Mouse (Mus musculus): ENCODE measurements around the gene Rtkn2. TPM values are rescaled to one million over a fixed set of nuclear protein-coding genes. Genes with fewer than 3 reads are reported as not detected.
"Not testable (repeated sequence)": the region's sequence is repeated elsewhere in the genome, so short reads cannot be mapped to it uniquely, and the experiment has no call there.

The Rtkn2 gene
- polyA plus RNA-seq, 1 experiment from 2014 or later = 16.0 TPM

GRCm38 (mm10) chr10:68072626-68073025, 93.3 kb downstream of the Rtkn2 start:
- DNase-seq (ENCODE audit: low spot score) = no peak

DNA sequence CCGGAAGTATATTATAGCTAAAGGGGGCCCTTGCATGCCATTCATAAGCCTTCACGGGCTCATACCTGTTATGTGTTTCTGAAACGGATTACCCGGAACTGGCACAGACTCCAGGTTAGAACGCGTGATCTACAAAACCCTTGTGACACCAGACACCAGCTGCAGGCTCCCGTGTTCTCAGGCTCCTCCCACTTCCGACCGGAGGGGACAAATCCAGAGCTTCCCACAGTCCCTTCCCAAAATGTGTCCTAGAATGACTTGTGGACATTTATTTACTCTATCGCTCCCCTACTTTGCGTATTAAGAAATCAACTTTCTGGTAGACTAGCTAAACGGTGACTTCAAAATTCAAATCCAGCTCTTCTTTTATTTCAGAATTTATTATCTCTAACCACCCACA, 94.9 kb downstream of the Rtkn2 start:
- no peak for DNase-seq (ENCODE audit: low spot score)

- DNase-seq (ENCODE audit: low spot score) = no peak
These were observed 95.8 kb downstream of the Rtkn2 start for GRCm38 (mm10) chr10:68075181-68075580.

DNA sequence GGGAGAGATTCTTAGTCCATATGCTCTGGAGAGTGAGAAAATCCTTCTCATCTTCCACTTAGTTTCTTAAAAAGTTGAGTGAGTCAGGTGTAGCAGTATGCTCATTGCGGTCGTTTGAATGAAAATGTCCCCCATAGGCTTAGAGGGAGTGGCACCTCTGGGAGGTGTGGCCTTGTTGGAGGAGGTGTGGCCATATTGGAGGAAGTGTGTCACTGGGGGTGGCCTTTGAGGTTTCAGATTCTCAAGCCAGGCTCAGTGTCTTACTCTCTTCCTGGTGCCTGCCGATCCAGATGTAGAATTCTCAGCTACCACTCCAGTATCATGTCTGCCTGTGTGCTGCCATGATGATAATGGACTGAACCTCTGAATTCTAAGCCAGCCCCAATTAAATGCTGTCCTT, 99.3 kb downstream of the Rtkn2 start:
- DNase-seq (ENCODE audit: low spot score) = no peak

DNA sequence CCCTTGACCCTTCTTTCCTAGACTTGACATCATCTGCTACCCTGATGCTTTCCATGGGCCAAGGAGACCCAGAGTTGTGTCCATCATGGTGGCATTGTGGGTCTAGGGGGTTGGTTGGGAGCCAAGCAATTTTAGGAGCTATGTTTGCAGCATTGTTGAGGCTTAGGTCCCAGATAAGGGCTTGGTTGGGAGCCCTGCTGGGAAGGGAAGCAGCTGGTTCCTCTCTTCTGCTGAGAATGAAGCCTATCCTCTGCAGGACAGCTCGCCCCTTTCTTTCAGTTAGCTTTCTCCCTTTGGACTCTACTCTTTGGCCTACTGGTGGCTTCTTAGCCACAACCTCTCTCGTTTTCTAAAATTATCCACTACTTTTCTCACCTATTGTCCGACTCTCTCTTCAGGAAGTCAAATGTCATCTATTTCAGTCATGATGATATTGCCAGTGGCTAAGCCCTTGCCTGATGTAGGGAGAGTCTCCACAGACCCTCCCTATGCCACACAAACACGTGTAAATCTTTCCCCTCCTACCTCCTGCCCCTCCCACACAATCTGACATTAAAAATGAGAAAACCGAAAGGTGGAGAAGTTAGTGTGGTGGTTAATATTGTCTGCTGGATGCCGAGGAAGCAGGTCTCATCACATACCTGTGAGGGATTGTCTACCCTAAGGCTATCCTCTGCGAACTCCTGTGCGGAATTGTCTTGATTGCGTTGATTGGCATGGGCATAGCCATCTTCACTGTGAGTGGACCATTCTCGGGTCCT, 100.7 kb downstream of the Rtkn2 start:
- DNase-seq (ENCODE audit: low spot score) = no peak

DNA sequence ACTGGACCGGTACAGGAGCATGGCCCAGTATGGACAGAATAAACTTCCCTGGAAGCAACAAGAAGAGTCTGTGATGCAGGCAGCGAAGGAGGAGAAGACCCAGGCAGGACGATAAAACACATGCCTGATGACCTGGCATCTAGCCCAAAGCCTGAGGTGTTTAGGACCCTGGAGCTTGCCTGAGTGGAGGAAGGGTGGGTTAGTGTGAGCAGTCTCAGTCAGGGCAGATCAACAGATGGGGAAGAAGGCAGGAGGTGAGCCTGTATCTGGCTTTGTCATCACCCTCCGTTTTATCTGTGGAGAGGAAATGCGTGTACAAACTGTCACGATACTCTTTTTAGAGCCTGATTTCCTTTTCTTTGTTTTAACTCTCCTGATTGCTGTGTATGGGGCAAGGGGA, 102.3 kb downstream of the Rtkn2 start:
- peak; percentile 69 for DNase-seq (ENCODE audit: low spot score)

DNA sequence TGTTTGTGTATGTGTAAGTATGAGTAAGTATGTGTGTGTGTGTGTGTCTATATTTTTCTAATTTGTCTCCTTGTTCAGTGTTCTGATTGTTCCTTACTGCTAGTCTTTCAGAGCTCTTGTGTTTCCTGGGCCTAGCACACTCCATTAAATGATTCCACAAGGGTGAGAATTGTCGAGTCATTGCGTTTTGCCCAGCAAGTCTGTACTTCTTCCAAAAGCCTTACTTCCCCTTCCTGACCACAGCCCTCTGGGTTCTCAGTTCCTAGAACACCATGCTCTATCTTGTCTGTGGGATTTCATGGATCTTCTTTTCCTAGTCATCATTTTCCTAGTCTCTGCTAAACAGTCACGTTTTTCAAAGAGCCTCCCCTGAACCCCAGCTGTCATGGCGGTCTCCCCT, 106.2 kb downstream of the Rtkn2 start:
- no peak for DNase-seq (ENCODE audit: low spot score)

DNA sequence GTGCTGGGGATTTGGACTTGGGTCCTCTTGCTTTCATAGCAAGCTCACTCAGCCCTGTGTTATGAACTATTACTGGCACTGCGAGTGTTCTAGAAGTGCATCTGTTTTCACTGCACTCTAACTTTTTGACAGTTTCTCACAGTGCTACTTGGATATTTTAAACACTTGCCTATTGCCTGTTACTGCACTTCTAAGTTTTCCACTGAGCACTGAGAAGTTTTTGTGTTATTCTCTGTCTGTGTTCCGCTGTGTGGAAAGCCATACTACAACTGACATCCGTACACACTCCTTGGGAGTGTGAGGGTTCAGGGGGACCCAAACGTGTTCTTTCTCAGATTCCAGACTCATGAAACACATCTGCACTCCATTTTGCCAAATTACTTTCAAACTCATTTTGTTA, 107.6 kb downstream of the Rtkn2 start:
- DNase-seq (ENCODE audit: low spot score) = no peak

DNA sequence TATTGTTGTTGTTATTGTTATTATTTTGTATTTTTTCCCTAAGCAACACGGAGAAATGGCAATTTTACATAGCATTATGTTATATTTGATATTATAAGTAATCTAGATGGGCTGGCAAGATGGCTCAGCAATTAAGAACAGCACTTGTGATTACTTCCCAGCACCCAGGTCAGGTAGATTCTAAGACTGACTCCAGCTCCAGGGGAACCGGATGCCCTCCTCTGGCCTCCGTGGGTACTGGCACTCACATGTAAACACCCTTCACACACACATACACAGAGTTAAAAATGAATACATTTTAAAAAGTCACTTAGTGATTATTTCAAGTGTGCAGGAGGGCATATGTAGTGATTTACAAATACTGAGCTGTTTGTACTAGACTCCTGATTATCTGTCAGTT, 108.4 kb downstream of the Rtkn2 start:
- no peak for DNase-seq (ENCODE audit: low spot score)

DNA sequence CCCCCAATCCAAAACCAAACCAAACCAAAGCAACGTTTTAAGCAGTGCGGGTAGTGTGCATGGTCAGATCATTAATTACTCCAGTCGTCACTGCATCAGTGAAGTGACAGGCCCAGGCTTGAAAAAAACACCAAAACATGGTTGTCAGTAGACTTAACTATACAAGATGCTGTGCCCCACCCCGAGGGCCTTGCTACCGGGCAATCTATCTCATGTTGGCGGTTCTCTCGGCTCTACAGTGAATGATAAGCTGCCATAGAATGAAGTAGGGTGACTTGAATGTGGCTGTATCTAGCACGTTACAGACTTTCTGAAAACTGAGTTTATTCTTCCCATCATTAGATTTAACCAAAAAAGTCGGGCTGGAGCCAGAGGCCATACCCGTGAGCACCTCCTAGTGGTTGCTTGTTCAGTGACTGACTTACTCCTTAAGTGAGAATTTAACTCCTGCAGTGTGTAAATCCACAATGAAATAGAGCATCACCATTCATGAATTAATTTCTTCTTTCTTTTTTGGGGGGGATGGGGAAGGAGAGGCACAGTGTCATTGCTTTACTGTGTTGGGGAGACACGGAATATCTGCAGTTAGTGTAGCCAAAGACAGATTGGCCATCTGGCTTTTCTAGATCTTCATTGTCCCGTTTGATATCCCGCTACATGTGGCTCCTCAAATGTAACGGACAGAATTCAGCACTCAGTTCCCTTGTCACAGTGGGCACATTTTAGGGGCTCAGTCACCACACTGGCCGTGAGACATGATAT, 110.2 kb downstream of the Rtkn2 start:
- peak; percentile 60 for DNase-seq (ENCODE audit: low spot score)

- no peak for DNase-seq (ENCODE audit: low spot score)
These were observed 110.8 kb downstream of the Rtkn2 start for GRCm38 (mm10) chr10:68090197-68090535.

- no peak for DNase-seq (ENCODE audit: low spot score)
These were observed 111.2 kb downstream of the Rtkn2 start for GRCm38 (mm10) chr10:68090544-68090943.

GRCm38 (mm10) chr10:68091011-68091410, 111.6 kb downstream of the Rtkn2 start:
- no peak for DNase-seq (ENCODE audit: low spot score)

- no peak for DNase-seq (ENCODE audit: low spot score)
These were observed 112.5 kb downstream of the Rtkn2 start for GRCm38 (mm10) chr10:68091840-68092239.

DNA sequence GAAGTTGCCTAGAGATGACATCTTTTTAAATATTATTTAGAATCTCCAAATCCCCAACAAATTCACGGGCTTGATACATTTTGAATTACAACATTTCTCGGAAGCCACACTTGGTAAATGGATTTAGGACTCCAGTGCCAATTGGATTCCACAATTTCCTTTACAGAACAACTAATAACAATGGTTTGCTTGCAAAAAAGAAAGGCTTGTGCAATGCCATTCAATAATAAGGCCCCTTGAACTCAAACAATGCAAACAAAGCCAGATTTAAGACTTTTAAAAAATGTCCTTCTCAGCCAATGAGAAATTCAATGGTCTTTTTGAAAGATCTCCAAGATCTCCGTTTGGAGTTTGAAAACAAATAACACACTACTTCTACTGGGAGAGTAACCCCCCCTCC, 114.1 kb downstream of the Rtkn2 start:
- DNase-seq (ENCODE audit: low spot score) = no peak

DNA sequence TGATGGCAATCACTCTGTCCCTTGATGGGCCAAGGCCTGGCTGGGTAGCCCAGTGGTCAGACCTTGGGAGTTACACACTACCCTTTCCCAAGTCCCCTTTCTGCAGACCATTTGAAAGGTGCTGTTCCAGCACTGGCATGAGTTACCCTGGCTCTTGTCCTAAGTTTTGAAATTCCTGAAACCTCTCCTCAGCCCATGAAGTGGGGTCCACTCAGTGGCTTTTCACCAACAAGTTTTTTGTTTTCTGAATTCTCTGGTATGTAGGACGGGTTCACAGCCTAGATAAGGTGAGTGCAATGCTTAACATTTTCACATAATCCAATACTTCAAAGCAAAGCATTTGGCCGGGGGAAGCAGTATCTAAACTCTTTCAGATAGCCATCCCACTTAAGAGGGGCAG, 115.8 kb downstream of the Rtkn2 start:
- no peak for DNase-seq (ENCODE audit: low spot score)

GRCm38 (mm10) chr10:68096395-68096794, 117.0 kb downstream of the Rtkn2 start:
- no peak for DNase-seq (ENCODE audit: low spot score)

DNA sequence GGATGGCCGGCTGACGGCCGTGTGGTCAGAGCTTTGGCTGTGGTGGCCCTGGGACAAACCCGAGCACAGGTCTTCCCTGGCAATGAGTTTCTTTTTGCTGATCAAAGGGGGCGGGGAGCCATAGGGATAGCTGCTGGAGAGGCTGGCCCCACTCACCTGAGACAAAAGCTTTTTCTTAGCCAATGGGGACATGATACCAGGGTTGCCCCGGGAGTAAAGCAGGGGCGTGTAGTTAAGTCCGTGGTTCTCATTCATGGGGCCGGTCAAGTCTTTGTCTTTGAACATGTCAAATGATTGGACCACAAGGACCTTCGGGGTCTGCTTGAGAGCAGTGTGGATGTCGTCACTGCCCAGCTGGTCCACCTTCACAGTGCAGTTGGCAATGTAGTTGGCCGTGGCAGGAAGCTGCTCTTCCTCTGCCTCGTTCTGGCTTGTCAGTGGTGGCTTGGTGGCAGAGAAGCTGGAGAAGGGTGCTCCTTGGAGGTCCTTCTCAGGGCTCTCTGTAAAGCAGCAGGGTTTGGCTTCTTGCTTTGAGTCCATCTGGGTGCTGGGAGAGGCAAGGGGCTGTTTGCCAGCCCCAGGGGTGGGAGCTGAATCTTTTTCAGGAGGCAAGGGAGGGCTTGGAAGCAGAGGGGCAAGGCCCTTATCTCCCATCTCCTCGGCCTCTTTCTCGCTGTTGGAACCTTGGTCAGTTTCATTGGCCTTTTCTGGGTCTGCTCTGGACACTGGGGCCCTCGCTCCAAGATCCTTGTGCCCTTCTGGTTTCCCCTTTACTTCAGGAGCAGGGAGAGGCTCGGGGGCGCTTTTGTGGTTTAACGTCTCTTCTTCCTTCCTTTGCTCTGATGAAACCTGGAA, 118.7 kb downstream of the Rtkn2 start:
- DNase-seq (ENCODE audit: low spot score) = no peak

DNA sequence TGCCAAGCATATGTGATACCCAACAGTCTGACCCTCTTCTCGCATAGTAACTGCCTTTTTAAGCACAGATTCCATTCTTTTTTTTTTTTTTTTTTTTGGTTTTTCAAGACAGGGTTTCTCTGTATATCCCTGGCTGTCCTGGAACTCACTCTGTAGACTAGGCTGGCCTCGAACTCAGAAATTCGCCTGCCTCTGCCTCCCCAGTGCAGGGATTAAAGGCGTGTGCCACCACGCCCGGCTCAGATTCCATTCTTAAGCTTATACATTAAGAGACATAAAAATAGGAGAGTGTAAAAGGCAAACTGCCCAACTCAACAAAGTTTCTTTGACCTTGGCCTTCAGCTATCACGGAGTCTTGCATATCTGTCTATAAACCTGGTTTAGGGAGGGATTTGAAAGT, 120.4 kb downstream of the Rtkn2 start:
- DNase-seq (ENCODE audit: low spot score) = not testable (repeated sequence)

GRCm38 (mm10) chr10:68100506-68100905, 121.1 kb downstream of the Rtkn2 start:
- no peak for DNase-seq (ENCODE audit: low spot score)

- no peak for DNase-seq (ENCODE audit: low spot score)
These were observed 121.9 kb downstream of the Rtkn2 start for GRCm38 (mm10) chr10:68101251-68101650.

GRCm38 (mm10) chr10:68102566-68102965, 123.2 kb downstream of the Rtkn2 start:
- DNase-seq (ENCODE audit: low spot score) = no peak

Measured in thymus, postnatal 0 days (tissue).